Mouse (Mus musculus) ES-Bruce4 (cell line): Measurements from ENCODE around the gene Lpar2. TPM values are rescaled to one million over a fixed set of nuclear protein-coding genes. Genes with fewer than 3 reads are reported as not detected.

Source experiments
- H3K27ac ChIP-seq: 2 replicates; pipeline ENCODE4 v1.5.1; 2012; ENCODE audit warnings: low read length, inconsistent platforms; ENCODE audit not compliant: insufficient read depth
- H3K27me3 ChIP-seq: 2 replicates; pipeline ENCODE4 v1.6.1; 2012; ENCODE audit warnings: mild to moderate bottlenecking, low read length, inconsistent platforms; ENCODE audit not compliant: control insufficient read depth, poor library complexity, insufficient read depth, severe bottlenecking
- H3K36me3 ChIP-seq: 2 replicates; pipeline ENCODE4 v1.6.1; 2012; ENCODE audit warnings: inconsistent platforms, mild to moderate bottlenecking, low read length, moderate library complexity; ENCODE audit not compliant: control insufficient read depth, poor library complexity, insufficient read depth, severe bottlenecking
- H3K4me1 ChIP-seq: one replicate; pipeline ENCODE4 v1.8.1; 2011; ENCODE audit warnings: low read length; ENCODE audit not compliant: control insufficient read depth, insufficient read depth
- H3K4me3 ChIP-seq: 2 replicates; pipeline ENCODE4 v1.5.1; 2011; ENCODE audit warnings: low read depth, mild to moderate bottlenecking, low read length
- H3K9ac ChIP-seq: 2 replicates; pipeline ENCODE4 v1.6.1; 2012; ENCODE audit warnings: low read depth, mild to moderate bottlenecking, inconsistent platforms; ENCODE audit not compliant: poor library complexity, severe bottlenecking
- H3K9me3 ChIP-seq: replicated peaks from 2 replicates; pipeline ENCODE4 v1.6.1; 2012; ENCODE audit warnings: mild to moderate bottlenecking, low read length, inconsistent platforms; ENCODE audit not compliant: control insufficient read depth, poor library complexity, insufficient read depth, severe bottlenecking
- CTCF ChIP-seq: IDR thresholded peaks from one replicate; pipeline ENCODE4 v1.8.1; 2011; ENCODE audit warnings: low read depth, low read length
- EP300 ChIP-seq: IDR thresholded peaks from 2 replicates; pipeline ENCODE4 v1.6.1; 2011; ENCODE audit warnings: low read depth, low read length; ENCODE audit not compliant: insufficient read depth
- POLR2A ChIP-seq: IDR thresholded peaks from one replicate; pipeline ENCODE4 v1.8.1; 2011; ENCODE audit warnings: low read length; ENCODE audit not compliant: insufficient read depth
- polyA plus RNA-seq: library from polyadenylated mRNA; stranded (reverse); fragments of >200 nt; gene quantifications from 2 replicates; pipeline ENCODE4 v1.2.4, GENCODE M21; 2011; ENCODE audit warnings: low read depth; ENCODE audit not compliant: missing spikeins, insufficient read depth, insufficient read length

Lpar2 gene
- polyA plus RNA-seq, 1 experiment, result 10.1 TPM

- H3K27me3 ChIP-seq, result no peaks in the 10 kb centered on the region
- TF ChIP-seq POLR2A (no peak), CTCF (no peak), EP300 (no peak)
- H3K4me1 ChIP-seq, result no peaks in the 10 kb centered on the region
- H3K9ac ChIP-seq, result peak overlapping the region; percentile 96
- peaks cover 22% of the 10 kb centered on the region for H3K36me3 ChIP-seq
- H3K4me3 ChIP-seq, result peak overlapping the region; percentile 94
- H3K9me3 ChIP-seq, result no peaks in the 10 kb centered on the region
- H3K27ac ChIP-seq, result peak overlapping the region; percentile 94
Measured at GRCm38 (mm10) chr8:69790364-69790763, 31.9 kb upstream of the Lpar2 start.

- H3K4me3 ChIP-seq, result peak within 1 kb of the TSS; percentile 94
- H3K27me3 ChIP-seq, result no peaks in the 10 kb centered on the region
- TF ChIP-seq POLR2A, result peak; percentile 90
- no peak for TF ChIP-seq CTCF
- TF ChIP-seq EP300, result no peak
- H3K36me3 ChIP-seq, result peaks cover 27% of the 10 kb centered on the region
- H3K27ac ChIP-seq, result peak within 1 kb of the TSS; percentile 94
- no peaks in the 10 kb centered on the region for H3K9me3 ChIP-seq
- H3K4me1 ChIP-seq, result no peaks in the 10 kb centered on the region
- peak within 1 kb of the TSS; percentile 96 for H3K9ac ChIP-seq
Measured at GRCm38 (mm10) chr8:69790773-69791367, 31.4 kb upstream of the Lpar2 start, which contains the start of the genes Atp13a1 and Zfp866. Atp13a1 (plus strand) TSS chr8:69791163. Zfp866 (minus strand) TSS chr8:69791178.

- Histone ChIP-seq H3K4me3 (peak overlapping the region; percentile 94), H3K36me3 (peaks cover 34% of the 10 kb centered on the region), H3K9ac (peak overlapping the region; percentile 96), H3K27ac (peak overlapping the region; percentile 2), H3K4me1 (no peaks in the 10 kb centered on the region), H3K9me3 (no peaks in the 10 kb centered on the region), H3K27me3 (no peaks in the 10 kb centered on the region)
- TF ChIP-seq EP300 (no peak), CTCF (no peak), POLR2A (no peak)
Measured at GRCm38 (mm10) chr8:69791415-69792068, 30.7 kb upstream of the Lpar2 start.

GRCm38 (mm10) chr8:69793666-69794065 is 28.6 kb upstream of the Lpar2 start:
- no peak overlapping the region for H3K27ac ChIP-seq
- H3K36me3 ChIP-seq, result peaks cover 54% of the 10 kb centered on the region
- H3K9ac ChIP-seq, result no peak overlapping the region
- no peaks in the 10 kb centered on the region for H3K9me3 ChIP-seq
- no peaks in the 10 kb centered on the region for H3K27me3 ChIP-seq
- no peaks in the 10 kb centered on the region for H3K4me1 ChIP-seq
- H3K4me3 ChIP-seq, result no peak overlapping the region
- TF ChIP-seq CTCF (no peak), POLR2A (no peak), EP300 (no peak)

- Histone ChIP-seq H3K27ac (no peak overlapping the region), H3K36me3 (peaks cover 59% of the 10 kb centered on the region), H3K9ac (no peak overlapping the region), H3K4me1 (no peaks in the 10 kb centered on the region), H3K4me3 (no peak overlapping the region), H3K27me3 (no peaks in the 10 kb centered on the region), H3K9me3 (no peaks in the 10 kb centered on the region)
- TF ChIP-seq CTCF, result no peak
- TF ChIP-seq POLR2A, result no peak
- no peak for TF ChIP-seq EP300
Measured at GRCm38 (mm10) chr8:69794096-69794495, 28.1 kb upstream of the Lpar2 start.

- H3K4me3 ChIP-seq, result no peak overlapping the region
- H3K9me3 ChIP-seq, result no peaks in the 10 kb centered on the region
- H3K27ac ChIP-seq, result no peak overlapping the region
- H3K27me3 ChIP-seq, result no peaks in the 10 kb centered on the region
- H3K9ac ChIP-seq, result no peak overlapping the region
- peaks cover 67% of the 10 kb centered on the region for H3K36me3 ChIP-seq
- TF ChIP-seq CTCF, result no peak
- TF ChIP-seq POLR2A, result no peak
- TF ChIP-seq EP300, result no peak
- H3K4me1 ChIP-seq, result no peaks in the 10 kb centered on the region
Measured at GRCm38 (mm10) chr8:69794901-69795300, 27.3 kb upstream of the Lpar2 start.
